Mouse (Mus musculus): ENCODE measurements at regions not wholly inside any gene's neighbourhood (a gene's known extent, or its start where the extent isn't known, plus 50 kb on each side); places are given as distances from the start of the nearest gene placed in this dataset.

DNA sequence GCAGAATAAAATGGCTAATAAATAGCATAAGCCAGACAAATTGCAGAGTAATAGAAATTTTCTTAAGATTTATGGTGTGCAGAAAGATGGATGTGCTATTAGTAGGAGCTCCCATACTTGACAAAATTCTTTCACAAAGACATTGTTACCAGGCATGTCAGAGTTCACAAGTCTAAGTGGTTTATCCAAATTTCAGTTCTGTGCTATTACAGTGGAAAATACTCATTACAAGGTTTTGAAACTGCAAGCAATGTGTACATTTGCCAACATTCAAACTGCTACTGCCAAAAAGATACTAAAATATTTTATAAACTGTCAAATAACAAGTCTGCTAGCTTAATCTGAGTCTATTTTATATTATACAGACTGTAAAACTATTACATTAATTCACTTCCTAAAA, 1550.2 kb upstream of the Acvr2a start:
- H3K9ac ChIP-seq = no peak overlapping the region
- no peak overlapping the region for H3K4me3 ChIP-seq (ENCODE audit: low read depth, low read length)
- no peaks in the 10 kb centered on the region for H3K27me3 ChIP-seq (ENCODE audit: insufficient read depth, low read length)
- no peaks in the 10 kb centered on the region for H3K36me3 ChIP-seq (ENCODE audit: insufficient read depth)
- H3K4me1 ChIP-seq (ENCODE audit: insufficient read depth) = no peaks in the 10 kb centered on the region
- H3K27ac ChIP-seq (ENCODE audit: low read depth) = no peak overlapping the region
- no peak for TF ChIP-seq CTCF (IDR thresholded peaks at IDR 0.05; ENCODE audit: low read depth)
- no peak for ATAC-seq (ENCODE audit: insufficient read depth)
- peak; percentile 64 for DNase-seq
- no peaks in the 10 kb centered on the region for H3K9me3 ChIP-seq (ENCODE audit: low read depth, low read length)
- no peak overlapping the region for H3K4me2 ChIP-seq

DNA sequence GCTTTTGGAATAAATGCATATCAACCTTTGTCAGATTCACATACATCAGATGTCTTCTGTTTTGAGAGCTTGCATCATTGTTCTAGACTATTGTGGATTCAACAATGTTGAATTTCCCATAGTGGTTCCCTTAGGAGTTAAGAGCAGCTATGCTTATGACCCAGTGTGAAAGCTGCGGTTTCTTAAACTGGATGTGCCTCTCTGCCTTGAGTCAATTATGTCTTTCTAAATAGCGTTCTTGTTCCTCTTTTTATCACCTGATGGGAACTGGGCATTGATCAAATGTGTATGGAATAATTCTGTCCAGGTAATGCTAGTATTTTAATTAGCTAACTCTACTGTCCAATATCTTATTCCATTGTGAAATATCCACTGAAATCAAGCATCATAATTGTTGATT, 1548.0 kb upstream of the Acvr2a start:
- no peak for DNase-seq
- no peaks in the 10 kb centered on the region for H3K4me1 ChIP-seq (ENCODE audit: insufficient read depth)
- H3K4me2 ChIP-seq = no peak overlapping the region
- no peak for TF ChIP-seq CTCF (IDR thresholded peaks at IDR 0.05; ENCODE audit: low read depth)
- ATAC-seq (ENCODE audit: insufficient read depth) = no peak
- H3K4me3 ChIP-seq (ENCODE audit: low read depth, low read length) = no peak overlapping the region
- WGBS = 78% methylated on average over 2 of the region's 2 CpGs
- H3K27ac ChIP-seq (ENCODE audit: low read depth) = no peak overlapping the region
- H3K27me3 ChIP-seq (ENCODE audit: insufficient read depth, low read length) = no peaks in the 10 kb centered on the region
- H3K9ac ChIP-seq = no peak overlapping the region
- no peaks in the 10 kb centered on the region for H3K9me3 ChIP-seq (ENCODE audit: low read depth, low read length)
- H3K36me3 ChIP-seq (ENCODE audit: insufficient read depth) = no peaks in the 10 kb centered on the region

DNA sequence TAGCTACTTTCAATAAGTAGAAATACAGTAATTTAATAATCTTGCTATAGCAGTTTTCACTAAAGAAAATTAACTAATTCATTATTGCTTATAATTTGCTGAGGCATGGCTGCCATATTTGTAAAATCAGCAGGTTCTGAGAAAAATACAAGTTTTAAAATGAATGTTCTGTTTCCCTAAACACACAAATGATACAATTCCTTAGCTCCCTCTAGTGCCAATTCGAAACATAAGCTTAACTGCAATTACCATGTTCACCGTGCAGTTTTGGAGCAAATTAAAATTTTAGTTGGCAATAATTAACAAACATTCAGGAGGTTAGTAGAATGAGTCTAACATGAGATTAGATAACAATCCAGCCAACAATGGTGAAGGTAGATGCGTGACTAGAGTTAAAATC, 1518.4 kb upstream of the Acvr2a start:
- no peaks in the 10 kb centered on the region for H3K4me1 ChIP-seq (ENCODE audit: insufficient read depth)
- no peak overlapping the region for H3K27ac ChIP-seq (ENCODE audit: low read depth)
- H3K9me3 ChIP-seq (ENCODE audit: low read depth, low read length) = no peaks in the 10 kb centered on the region
- DNase-seq (peak; percentile 81), ATAC-seq (ENCODE audit: insufficient read depth) (no peak)
- 37% methylated on average over 3 of the region's 3 CpGs for WGBS
- no peak overlapping the region for H3K4me2 ChIP-seq
- peak; percentile 70 for TF ChIP-seq CTCF (IDR thresholded peaks at IDR 0.05; ENCODE audit: low read depth)
- H3K4me3 ChIP-seq (ENCODE audit: low read depth, low read length) = no peak overlapping the region
- H3K9ac ChIP-seq = no peak overlapping the region
- H3K36me3 ChIP-seq (ENCODE audit: insufficient read depth) = no peaks in the 10 kb centered on the region
- H3K27me3 ChIP-seq (ENCODE audit: insufficient read depth, low read length) = no peaks in the 10 kb centered on the region

DNA sequence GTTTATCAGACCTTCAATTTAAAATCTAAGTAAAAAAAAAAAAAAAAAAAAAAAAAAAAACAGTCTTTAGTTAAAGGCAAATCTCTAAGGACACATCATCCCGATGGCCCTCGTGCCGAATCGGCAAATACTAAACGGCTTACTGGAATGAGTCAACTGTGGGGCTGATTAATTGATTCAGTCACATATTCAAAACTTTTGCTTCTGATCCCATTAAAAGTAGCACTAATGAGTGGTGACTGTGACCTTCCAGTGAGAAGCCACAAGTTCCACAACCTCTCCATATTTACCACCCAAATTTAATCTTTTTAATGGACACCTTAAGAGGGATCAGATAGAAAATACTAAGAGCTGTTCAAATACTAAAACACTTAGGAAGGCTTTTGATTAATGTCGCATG, 1511.9 kb upstream of the Acvr2a start:
- Histone ChIP-seq H3K36me3 (ENCODE audit: insufficient read depth) (no peaks in the 10 kb centered on the region), H3K27ac (ENCODE audit: low read depth) (no peak overlapping the region), H3K4me3 (ENCODE audit: low read depth, low read length) (no peak overlapping the region), H3K4me1 (ENCODE audit: insufficient read depth) (no peaks in the 10 kb centered on the region), H3K9me3 (ENCODE audit: low read depth, low read length) (no peaks in the 10 kb centered on the region), H3K9ac (no peak overlapping the region), H3K27me3 (ENCODE audit: insufficient read depth, low read length) (no peaks in the 10 kb centered on the region), H3K4me2 (no peak overlapping the region)
- 85% methylated on average over 6 of the region's 6 CpGs for WGBS
- DNase-seq (no peak), ATAC-seq (ENCODE audit: insufficient read depth) (no peak)
- TF ChIP-seq CTCF (IDR thresholded peaks at IDR 0.05; ENCODE audit: low read depth) = no peak

DNA sequence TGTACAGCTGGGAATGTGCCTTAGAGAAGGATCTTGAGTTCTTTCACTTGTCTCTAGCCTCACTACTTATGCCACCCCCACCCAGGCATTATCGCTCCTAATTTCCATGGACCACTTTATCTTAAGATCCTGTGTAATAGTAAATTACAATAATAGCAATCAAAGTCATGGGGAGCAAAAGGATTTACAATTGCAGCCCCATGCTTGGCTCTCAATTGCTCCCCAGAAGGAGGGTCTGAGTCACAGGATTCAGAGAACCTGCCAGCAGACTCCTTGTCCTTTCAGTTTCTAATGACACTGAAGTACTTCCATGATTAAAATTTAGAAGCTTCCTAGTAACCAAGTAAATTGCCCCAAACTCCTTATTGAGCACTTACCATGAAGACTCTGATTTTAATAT, 1483.3 kb upstream of the Acvr2a start:
- DNase-seq (no peak), ATAC-seq (ENCODE audit: insufficient read depth) (no peak)
- WGBS = 63% methylated on average over 1 of the region's 1 CpGs
- H3K4me1 ChIP-seq (ENCODE audit: insufficient read depth) = no peaks in the 10 kb centered on the region
- TF ChIP-seq CTCF (IDR thresholded peaks at IDR 0.05; ENCODE audit: low read depth) = no peak
- no peaks in the 10 kb centered on the region for H3K27me3 ChIP-seq (ENCODE audit: insufficient read depth, low read length)
- no peaks in the 10 kb centered on the region for H3K36me3 ChIP-seq (ENCODE audit: insufficient read depth)
- H3K4me2 ChIP-seq = no peak overlapping the region
- H3K9ac ChIP-seq = no peak overlapping the region
- no peak overlapping the region for H3K27ac ChIP-seq (ENCODE audit: low read depth)
- no peak overlapping the region for H3K4me3 ChIP-seq (ENCODE audit: low read depth, low read length)
- no peaks in the 10 kb centered on the region for H3K9me3 ChIP-seq (ENCODE audit: low read depth, low read length)

DNA sequence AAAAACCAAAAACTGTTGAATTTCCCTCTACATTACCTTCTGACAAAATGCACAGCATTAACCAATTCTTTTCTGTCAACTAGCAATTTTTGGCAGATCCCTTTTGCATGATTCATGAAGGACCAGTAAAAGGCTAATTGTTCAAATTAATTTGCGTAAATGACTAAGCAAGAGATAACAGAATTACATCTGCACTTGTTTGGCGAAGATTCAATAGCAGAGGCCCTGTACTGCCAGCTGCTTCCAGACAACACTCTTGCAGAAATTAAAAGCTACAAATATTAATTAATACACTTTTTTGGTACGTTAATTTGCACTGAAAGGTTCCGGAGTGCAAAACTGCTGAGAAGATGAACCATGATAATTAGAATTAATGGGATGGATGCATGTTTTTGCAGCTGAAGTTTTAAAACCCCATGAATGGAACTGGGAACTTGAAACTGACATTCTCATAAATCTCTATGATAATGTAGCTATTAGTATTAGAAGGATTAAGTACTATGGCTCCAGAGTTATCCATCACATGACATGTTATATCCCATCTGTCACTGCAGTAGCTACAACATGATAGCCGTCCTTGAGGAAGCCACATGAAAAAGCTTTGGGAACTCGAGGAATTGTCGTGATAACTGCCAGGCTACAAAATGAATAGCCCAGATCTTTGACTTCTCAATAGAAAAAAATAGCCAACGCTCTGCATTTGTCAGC, 1479.3 kb upstream of the Acvr2a start:
- DNase-seq = no peak
- H3K27ac ChIP-seq (ENCODE audit: low read depth) = no peak overlapping the region
- no peak for ATAC-seq (ENCODE audit: insufficient read depth)
- no peaks in the 10 kb centered on the region for H3K9me3 ChIP-seq (ENCODE audit: low read depth, low read length)
- no peaks in the 10 kb centered on the region for H3K36me3 ChIP-seq (ENCODE audit: insufficient read depth)
- H3K27me3 ChIP-seq (ENCODE audit: insufficient read depth, low read length) = no peaks in the 10 kb centered on the region
- no peak overlapping the region for H3K4me3 ChIP-seq (ENCODE audit: low read depth, low read length)
- no peak overlapping the region for H3K9ac ChIP-seq
- no peak overlapping the region for H3K4me2 ChIP-seq
- no peak for TF ChIP-seq CTCF (IDR thresholded peaks at IDR 0.05; ENCODE audit: low read depth)
- no peaks in the 10 kb centered on the region for H3K4me1 ChIP-seq (ENCODE audit: insufficient read depth)
- WGBS = 38% methylated on average over 8 of the region's 8 CpGs

DNA sequence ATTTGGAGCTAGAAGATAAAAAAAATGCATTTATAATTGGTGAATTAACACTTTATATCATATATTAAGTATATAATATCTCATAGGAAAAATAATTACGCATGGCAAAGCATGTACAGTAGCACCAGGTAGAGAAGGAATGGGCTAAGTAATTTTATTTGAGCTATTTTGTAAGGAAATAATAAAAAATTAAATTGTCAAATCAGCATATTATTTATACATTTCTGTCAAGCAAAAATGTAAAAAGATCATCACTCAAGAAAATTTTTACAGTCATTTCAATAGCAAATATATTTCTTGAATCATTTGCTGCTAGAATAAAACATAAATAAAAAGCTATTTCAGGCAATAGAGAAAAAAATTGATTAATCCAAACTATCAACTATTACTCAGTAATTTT, 1450.4 kb upstream of the Acvr2a start:
- Histone ChIP-seq H3K9me3 (ENCODE audit: low read depth, low read length) (no peaks in the 10 kb centered on the region), H3K4me3 (ENCODE audit: low read depth, low read length) (no peak overlapping the region), H3K27me3 (ENCODE audit: insufficient read depth, low read length) (no peaks in the 10 kb centered on the region), H3K27ac (ENCODE audit: low read depth) (no peak overlapping the region), H3K4me2 (no peak overlapping the region), H3K4me1 (ENCODE audit: insufficient read depth) (no peaks in the 10 kb centered on the region), H3K36me3 (ENCODE audit: insufficient read depth) (no peaks in the 10 kb centered on the region), H3K9ac (no peak overlapping the region)
- no peak for DNase-seq
- WGBS = 80% methylated on average over 1 of the region's 1 CpGs
- ATAC-seq (ENCODE audit: insufficient read depth) = no peak
- TF ChIP-seq CTCF (IDR thresholded peaks at IDR 0.05; ENCODE audit: low read depth) = no peak

DNA sequence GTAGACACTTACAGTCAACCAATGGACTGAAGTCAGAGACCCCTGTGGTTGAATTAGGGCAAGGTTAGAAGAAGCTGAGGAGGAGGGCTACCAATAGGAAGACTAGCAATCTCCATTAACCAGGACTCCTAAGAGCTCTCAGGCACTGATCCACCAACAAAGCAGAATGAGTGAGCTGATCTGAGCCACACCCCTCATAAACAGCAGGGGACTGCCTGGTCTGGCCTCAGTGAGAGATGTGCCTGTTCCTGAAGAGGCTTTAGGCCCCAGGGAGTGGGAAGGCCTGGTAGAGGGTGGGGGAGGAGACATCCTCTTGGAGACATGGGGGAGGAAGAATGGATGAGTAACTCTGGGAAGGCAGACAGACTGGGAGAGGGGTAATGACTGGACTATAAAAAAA, 1445.6 kb upstream of the Acvr2a start:
- Histone ChIP-seq H3K4me3 (ENCODE audit: low read depth, low read length) (no peak overlapping the region), H3K27ac (ENCODE audit: low read depth) (no peak overlapping the region), H3K36me3 (ENCODE audit: insufficient read depth) (no peaks in the 10 kb centered on the region), H3K4me1 (ENCODE audit: insufficient read depth) (no peaks in the 10 kb centered on the region), H3K9ac (no peak overlapping the region), H3K4me2 (no peak overlapping the region), H3K9me3 (ENCODE audit: low read depth, low read length) (no peaks in the 10 kb centered on the region), H3K27me3 (ENCODE audit: insufficient read depth, low read length) (no peaks in the 10 kb centered on the region)
- TF ChIP-seq CTCF (IDR thresholded peaks at IDR 0.05; ENCODE audit: low read depth) = no peak
- DNase-seq = no peak
- ATAC-seq (ENCODE audit: insufficient read depth) = no peak

Measured in lung, embryonic 14.5 days (tissue).